Mouse (Mus musculus) kidney, embryonic 14.5 days (tissue): ENCODE data around the gene Pxn. TPM values are rescaled to one million over a fixed set of nuclear protein-coding genes. Genes with fewer than 3 reads are reported as not detected.
A peak's percentile ranks its signal among the peaks of the same experiment; 100 is the strongest.
"Not testable (repeated sequence)": the region's sequence is repeated elsewhere in the genome, so short reads cannot be mapped to it uniquely, and the experiment has no call there.

Experiments
- ATAC-seq: fragments of 200-750 bp; cut with Nextera tagmentation; 2 replicates; pipeline ENCODE4 v1.8.0; 2017; ENCODE audit warnings: moderate number of reproducible peaks, mild to moderate bottlenecking, moderate TSS enrichment, moderate library complexity; ENCODE audit not compliant: low FRiP score, low TSS enrichment
- H3K27ac ChIP-seq: fragments of 300-500 bp; sonication (generic); 2 replicates; pipeline ENCODE4 v1.5.1; 2014; ENCODE audit warnings: low read depth, mild to moderate bottlenecking, low read length, moderate library complexity, mixed read lengths
- H3K27me3 ChIP-seq: fragments of 300-500 bp; sonication (generic); 2 replicates; pipeline ENCODE4 v1.6.1; 2014; ENCODE audit warnings: mild to moderate bottlenecking, low read length; ENCODE audit not compliant: control insufficient read depth, insufficient read depth
- H3K36me3 ChIP-seq: fragments of 300-500 bp; sonication (generic); 2 replicates; pipeline ENCODE4 v1.6.1; 2014; ENCODE audit warnings: low read length, mixed read lengths; ENCODE audit not compliant: control insufficient read depth, insufficient read depth
- H3K4me1 ChIP-seq: fragments of 300-500 bp; sonication (generic); 2 replicates; pipeline ENCODE4 v1.6.1; 2014; ENCODE audit warnings: low read length, mixed read lengths; ENCODE audit not compliant: control insufficient read depth, insufficient read depth
- H3K4me2 ChIP-seq: fragments of 300-500 bp; sonication (generic); replicated peaks from 2 replicates; pipeline ENCODE4 v1.6.1; 2014; ENCODE audit warnings: low read depth, mild to moderate bottlenecking, low read length
- H3K4me3 ChIP-seq: fragments of 300-500 bp; sonication (generic); 2 replicates; pipeline ENCODE4 v1.5.1; 2014; ENCODE audit warnings: mild to moderate bottlenecking, low read length
- H3K9ac ChIP-seq: fragments of 300-500 bp; sonication (generic); 2 replicates; pipeline ENCODE4 v1.6.1; 2014; ENCODE audit warnings: low read depth, mild to moderate bottlenecking, low read length, moderate library complexity
- H3K9me3 ChIP-seq: fragments of 300-500 bp; sonication (generic); 2 replicates; pipeline ENCODE4 v1.6.1; 2016; ENCODE audit warnings: low read length; ENCODE audit not compliant: control insufficient read depth
- WGBS: fragments of 180-500 bp; shearing (Covaris S2); extraction: QIAGEN DNeasy Blood & Tissue Kit; methylation state at CpG from one replicate; pipeline ENCODE4 v1.1.7; 2014; 5-methylcytosine and 5-hydroxymethylcytosine counted together
- polyA plus RNA-seq: library from polyadenylated mRNA; unstranded; fragments of >200 nt; fragmentation: Nextera tagmentation; extraction: Ambion mirVana; gene quantifications from 2 replicates; pipeline ENCODE4 v1.2.1, GENCODE M21; 2014

Gene Pxn
- polyA plus RNA-seq, 1 experiment from 2014 or later: 22.4 TPM

DNA sequence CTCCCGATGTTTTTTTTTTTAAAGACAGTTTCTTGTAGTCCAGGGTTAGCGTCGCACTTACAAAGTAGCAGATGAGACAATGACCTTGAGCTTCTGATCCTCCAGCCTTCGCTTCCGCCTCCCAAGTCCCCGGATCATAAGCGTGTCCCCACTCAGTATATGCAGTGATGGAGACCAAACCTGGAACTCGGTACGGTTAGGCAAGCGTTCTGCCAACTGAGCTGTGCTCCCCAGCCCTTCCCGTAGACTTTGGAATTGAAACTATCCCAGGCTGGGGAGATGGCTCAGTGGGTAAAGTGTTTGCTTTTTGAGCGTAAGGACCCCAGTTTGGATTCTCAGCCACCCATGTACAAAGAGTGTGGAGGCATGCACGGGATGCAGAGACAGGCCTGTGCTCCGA is 6.8 kb downstream of the Pxn start:
- no peak overlapping the region for H3K4me3 ChIP-seq
- no peak overlapping the region for H3K4me2 ChIP-seq
- H3K9me3 ChIP-seq: no peaks in the 10 kb centered on the region
- no peak for ATAC-seq
- no peaks in the 10 kb centered on the region for H3K27me3 ChIP-seq
- H3K4me1 ChIP-seq: peaks cover 40% of the 10 kb centered on the region
- H3K9ac ChIP-seq: no peak overlapping the region
- WGBS: 95% methylated on average over 14 of the region's 14 CpGs
- no peak overlapping the region for H3K27ac ChIP-seq
- H3K36me3 ChIP-seq: no peaks in the 10 kb centered on the region

- Histone ChIP-seq H3K9ac (no peak overlapping the region), H3K4me3 (no peak overlapping the region), H3K36me3 (no peaks in the 10 kb centered on the region), H3K4me1 (peaks cover 35% of the 10 kb centered on the region), H3K9me3 (no peaks in the 10 kb centered on the region), H3K27me3 (no peaks in the 10 kb centered on the region), H3K4me2 (no peak overlapping the region), H3K27ac (no peak overlapping the region)
- no peak for ATAC-seq
- WGBS: 94% methylated on average over 16 of the region's 16 CpGs
Measured at GRCm38 (mm10) chr5:115513721-115514120, 7.2 kb downstream of the Pxn start.

- H3K4me2 ChIP-seq: no peak overlapping the region
- no peak overlapping the region for H3K4me3 ChIP-seq
- H3K36me3 ChIP-seq: no peaks in the 10 kb centered on the region
- ATAC-seq: no peak
- peaks cover 30% of the 10 kb centered on the region for H3K4me1 ChIP-seq
- no peaks in the 10 kb centered on the region for H3K9me3 ChIP-seq
- H3K27ac ChIP-seq: peak overlapping the region; percentile 65
- 61% methylated on average over 6 of the region's 6 CpGs for WGBS
- H3K9ac ChIP-seq: no peak overlapping the region
- no peaks in the 10 kb centered on the region for H3K27me3 ChIP-seq
Measured at GRCm38 (mm10) chr5:115514346-115514745, 7.9 kb downstream of the Pxn start.

DNA sequence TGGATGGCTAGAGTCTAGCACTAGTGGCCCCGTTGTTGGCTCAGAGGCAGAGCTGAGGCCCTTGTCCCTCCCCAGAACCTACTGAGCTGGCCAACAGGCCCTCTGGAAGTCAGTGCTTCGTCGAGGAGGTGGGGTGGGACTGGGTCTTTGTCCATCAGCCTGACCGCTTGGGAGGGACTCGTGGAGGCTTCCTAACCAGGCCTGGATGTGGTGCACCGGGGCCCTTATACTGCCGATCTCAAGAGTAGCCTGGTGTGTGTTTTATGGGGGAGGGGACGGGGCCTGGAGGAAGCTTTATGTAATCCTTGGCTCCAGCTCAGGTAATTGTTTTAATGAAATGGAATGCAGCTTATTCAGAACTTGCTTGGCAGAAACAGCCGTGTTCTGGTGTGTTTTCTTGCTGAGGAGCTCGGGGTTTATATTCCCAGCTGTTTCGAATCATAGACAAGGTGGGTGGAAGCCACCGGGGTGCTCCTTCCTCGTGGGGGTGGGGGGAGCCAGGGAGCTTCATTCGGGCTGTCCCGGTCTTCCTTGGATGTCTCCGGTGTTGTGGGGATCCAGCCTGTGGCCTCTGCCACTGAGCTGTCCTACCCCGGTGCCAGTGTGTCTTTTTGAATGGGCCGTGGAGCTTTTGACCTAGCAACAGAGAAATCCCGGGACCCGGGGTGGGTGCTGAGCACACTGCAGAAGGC is 8.6 kb downstream of the Pxn start:
- Histone ChIP-seq H3K36me3 (no peaks in the 10 kb centered on the region), H3K4me3 (no peak overlapping the region), H3K4me1 (peaks cover 25% of the 10 kb centered on the region), H3K27ac (peak overlapping the region; percentile 65), H3K9ac (no peak overlapping the region), H3K9me3 (no peaks in the 10 kb centered on the region), H3K4me2 (no peak overlapping the region; the same call in 1 of the 2 replicates), H3K27me3 (no peaks in the 10 kb centered on the region)
- WGBS: 53% methylated on average over 20 of the region's 20 CpGs
- ATAC-seq: peak; percentile 60

DNA sequence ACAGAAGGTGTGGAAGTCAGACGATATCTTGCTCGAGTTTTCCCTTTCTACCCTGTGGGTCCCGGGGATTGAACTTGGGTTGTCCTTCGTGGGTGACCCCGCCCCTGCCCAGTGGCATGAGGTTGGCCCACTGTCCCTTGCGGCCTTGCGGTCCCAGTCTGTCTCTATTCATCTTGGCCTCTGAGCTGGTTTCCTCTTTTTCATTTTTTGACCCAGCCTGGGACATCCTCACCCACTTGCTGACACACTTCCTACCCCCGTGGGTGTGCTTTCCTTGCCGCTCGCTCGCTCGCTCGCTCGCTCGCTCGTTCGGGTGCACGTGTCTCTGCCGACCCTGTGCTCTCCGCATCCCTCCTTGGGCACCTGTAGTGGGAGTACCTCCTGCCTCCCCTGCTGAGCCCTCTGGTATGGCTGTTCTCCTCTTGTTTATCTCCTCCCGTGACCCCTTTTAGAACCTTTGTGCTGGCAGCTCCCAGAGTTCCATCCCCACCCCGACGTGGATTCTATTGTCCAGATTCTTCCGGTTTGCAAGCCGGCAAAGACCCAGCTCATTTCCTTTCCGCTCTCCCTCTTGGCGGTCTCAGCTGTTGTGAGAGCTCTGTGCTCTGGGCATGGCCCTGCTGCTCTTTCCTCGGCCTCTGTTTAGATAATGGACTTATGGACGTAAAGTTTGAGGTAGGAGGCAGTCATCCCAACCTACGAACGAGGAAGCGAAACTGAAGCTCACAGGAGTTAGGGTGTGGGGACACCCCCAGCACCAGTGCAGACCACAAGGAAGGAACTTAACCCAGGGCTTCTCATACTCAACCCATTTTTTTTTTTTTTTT is 9.8 kb downstream of the Pxn start:
- no peaks in the 10 kb centered on the region for H3K36me3 ChIP-seq
- H3K4me2 ChIP-seq: no peak overlapping the region
- peak overlapping the region; percentile 59; the same call in 1 of the 2 replicates for H3K27ac ChIP-seq

DNA sequence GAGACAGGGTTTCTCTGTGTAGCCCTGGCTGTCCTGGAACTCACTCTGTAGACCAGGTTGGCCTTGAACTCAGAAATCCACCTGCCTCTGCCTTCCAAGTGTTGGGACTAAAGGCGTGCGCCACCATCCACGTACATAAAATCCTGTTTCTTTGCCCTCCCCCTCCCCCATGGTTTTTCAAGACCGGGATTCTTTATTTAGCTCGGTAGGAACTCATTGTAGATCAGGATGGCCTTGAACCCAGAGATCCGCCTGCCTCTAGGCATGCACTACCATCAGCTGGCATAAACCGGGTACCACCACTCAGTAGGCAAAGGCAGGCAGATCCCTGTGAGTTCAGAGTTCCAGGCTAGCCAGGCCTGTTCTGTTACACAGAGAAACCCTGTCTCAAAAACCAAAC is 10.4 kb downstream of the Pxn start:
- H3K36me3 ChIP-seq: no peaks in the 10 kb centered on the region
- 88% methylated on average over 7 of the region's 7 CpGs for WGBS
- peak overlapping the region; percentile 59; the same call in 1 of the 2 replicates for H3K27ac ChIP-seq

More for the DNA sequence above, 9.8 kb downstream of the Pxn start:
- Histone ChIP-seq H3K4me1 (peaks cover 30% of the 10 kb centered on the region), H3K27me3 (no peaks in the 10 kb centered on the region), H3K4me3 (no peak overlapping the region), H3K9ac (no peak overlapping the region), H3K9me3 (no peaks in the 10 kb centered on the region)
- 73% methylated on average over 32 of the region's 32 CpGs for WGBS
- no peak for ATAC-seq

DNA sequence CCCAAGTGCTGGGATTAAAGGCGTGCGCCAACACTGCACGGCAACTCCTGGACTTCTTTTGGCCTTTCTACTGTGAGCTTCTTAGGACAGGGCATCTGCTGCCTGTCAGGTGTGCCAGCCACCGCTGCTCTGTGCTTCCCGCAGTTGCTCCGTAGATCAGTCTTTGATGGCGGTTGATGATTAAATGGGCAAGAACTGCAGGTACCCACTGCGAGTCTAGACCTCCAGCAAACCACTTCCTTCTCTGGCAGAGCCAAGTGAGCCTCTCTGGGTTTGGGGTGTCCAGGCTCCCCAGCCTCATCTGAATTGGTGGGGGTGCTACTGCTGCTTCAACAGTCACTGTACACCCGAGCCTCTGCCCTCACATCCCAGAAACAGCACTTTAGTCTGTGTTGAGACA is 11.0 kb downstream of the Pxn start:
- Histone ChIP-seq H3K27me3 (no peaks in the 10 kb centered on the region), H3K36me3 (no peaks in the 10 kb centered on the region), H3K4me3 (no peak overlapping the region), H3K4me1 (peaks cover 42% of the 10 kb centered on the region), H3K9ac (no peak overlapping the region), H3K27ac (no peak overlapping the region), H3K4me2 (no peak overlapping the region), H3K9me3 (no peaks in the 10 kb centered on the region)
- no peak for ATAC-seq
- WGBS: 91% methylated on average over 9 of the region's 9 CpGs

More for the DNA sequence above, 10.4 kb downstream of the Pxn start:
- Histone ChIP-seq H3K4me3 (no peak overlapping the region), H3K4me1 (peaks cover 36% of the 10 kb centered on the region), H3K9me3 (no peaks in the 10 kb centered on the region), H3K27me3 (no peaks in the 10 kb centered on the region), H3K9ac (no peak overlapping the region), H3K4me2 (no peak overlapping the region)
- ATAC-seq: no peak

DNA sequence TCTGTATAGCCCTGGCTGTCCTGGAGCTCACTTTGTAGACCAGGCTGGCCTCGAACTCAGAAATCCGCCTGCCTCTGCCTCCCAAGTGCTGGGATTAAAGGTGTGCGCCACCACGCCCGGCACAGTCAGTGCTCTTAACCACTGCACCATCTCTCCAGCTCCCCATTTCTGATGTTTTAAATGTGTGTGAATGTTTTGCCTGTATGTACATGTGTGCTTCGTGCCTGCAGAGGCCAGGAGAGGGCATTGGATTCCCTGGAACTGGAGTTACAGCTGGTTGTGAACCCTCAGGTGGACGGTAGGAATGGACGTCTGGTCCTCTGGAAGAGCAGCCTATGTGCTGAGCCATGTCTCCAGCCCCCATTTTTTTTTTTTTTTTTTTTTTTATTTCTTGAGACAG is 11.7 kb downstream of the Pxn start:
- not testable (repeated sequence) for H3K27me3 ChIP-seq, H3K9ac ChIP-seq, H3K9me3 ChIP-seq, H3K4me3 ChIP-seq, ATAC-seq, H3K27ac ChIP-seq, H3K4me2 ChIP-seq, H3K36me3 ChIP-seq
- peaks cover 49% of the 10 kb centered on the region for H3K4me1 ChIP-seq
- 96% methylated on average over 7 of the region's 8 CpGs for WGBS

DNA sequence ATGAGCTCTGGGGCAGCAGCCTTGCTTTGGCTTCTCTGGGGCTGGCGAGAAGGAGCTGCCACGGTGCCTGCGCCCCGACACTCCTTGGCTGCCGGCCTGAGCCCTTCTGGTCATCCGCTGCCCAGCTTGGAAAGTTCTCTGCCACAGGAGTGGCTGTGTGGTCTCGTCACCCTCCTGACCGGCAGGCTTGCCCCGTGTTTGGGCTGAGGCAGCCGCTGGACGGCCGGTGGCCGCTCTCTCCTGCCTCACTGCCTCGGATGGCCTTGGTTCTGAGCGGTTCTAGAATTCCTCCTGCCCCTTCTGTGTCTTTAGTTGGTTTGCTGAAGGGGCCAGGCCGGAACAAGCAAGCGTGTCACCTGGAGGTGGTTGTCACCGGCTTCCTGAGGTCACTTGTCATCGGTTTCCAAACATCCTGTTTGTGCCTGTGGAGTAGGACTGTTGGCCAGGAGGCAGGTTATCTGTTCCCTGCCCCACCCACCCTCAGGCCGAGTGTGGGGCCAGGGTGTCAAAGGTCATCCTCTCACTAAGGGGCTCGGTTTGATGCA is 13.9 kb downstream of the Pxn start:
- Histone ChIP-seq H3K36me3 (no peaks in the 10 kb centered on the region), H3K4me2 (no peak overlapping the region), H3K27ac (peak overlapping the region; percentile 63; the same call in 1 of the 2 replicates), H3K9ac (peak overlapping the region; percentile 7; the same call in 1 of the 2 replicates), H3K4me3 (no peak overlapping the region), H3K27me3 (no peaks in the 10 kb centered on the region), H3K9me3 (no peaks in the 10 kb centered on the region), H3K4me1 (peaks cover 58% of the 10 kb centered on the region)
- 60% methylated on average over 20 of the region's 21 CpGs for WGBS
- no peak for ATAC-seq
